Mouse (Mus musculus) spleen, postnatal 36 days (tissue): ENCODE results near the gene Adamts16.

Experiments
- DNase-seq, 2 experiments: peaks; one replicate each; pipeline ENCODE4 v3.0.0; 2022; ENCODE audit warnings: low spot score in 2 of 2, mixed read lengths in 1 of 2

Adamts16 gene

DNA sequence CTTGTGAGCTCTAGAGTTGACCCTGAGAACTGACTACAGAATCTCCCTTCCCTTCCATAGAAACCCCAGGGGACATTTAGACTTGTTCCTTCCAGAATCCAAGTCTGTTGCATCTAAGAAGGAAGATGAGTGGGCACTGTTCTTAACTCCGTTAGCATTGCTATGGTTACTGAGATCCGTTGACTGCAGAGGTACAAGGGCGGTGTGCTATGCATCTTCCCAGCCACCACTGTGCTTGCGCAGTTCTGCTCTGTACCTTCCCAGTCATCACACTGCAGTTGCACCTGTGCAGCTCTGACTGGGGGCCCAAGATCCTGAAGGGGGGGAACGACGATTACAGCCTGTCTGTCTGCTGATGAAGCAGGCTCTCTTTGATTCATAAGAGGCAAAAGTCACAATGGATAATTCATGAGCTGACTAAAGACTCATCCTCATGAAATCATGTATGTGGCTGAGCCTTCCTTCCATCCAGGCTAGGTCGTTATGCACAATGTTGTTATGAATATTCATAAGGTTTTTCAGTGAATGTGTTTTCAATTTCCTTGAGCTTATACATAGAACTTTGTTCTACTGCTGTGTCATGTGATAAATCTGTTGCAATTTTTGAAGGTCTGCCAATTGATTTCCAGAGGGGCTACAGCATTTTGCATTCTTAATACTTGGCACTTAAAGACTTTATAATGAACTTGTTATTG lies 127.4 kb downstream of the Adamts16 start:
- DNase-seq, result no peak

- DNase-seq, result no peak
These were observed 128.3 kb downstream of the Adamts16 start for GRCm38 (mm10) chr13:70713331-70713730.

DNA sequence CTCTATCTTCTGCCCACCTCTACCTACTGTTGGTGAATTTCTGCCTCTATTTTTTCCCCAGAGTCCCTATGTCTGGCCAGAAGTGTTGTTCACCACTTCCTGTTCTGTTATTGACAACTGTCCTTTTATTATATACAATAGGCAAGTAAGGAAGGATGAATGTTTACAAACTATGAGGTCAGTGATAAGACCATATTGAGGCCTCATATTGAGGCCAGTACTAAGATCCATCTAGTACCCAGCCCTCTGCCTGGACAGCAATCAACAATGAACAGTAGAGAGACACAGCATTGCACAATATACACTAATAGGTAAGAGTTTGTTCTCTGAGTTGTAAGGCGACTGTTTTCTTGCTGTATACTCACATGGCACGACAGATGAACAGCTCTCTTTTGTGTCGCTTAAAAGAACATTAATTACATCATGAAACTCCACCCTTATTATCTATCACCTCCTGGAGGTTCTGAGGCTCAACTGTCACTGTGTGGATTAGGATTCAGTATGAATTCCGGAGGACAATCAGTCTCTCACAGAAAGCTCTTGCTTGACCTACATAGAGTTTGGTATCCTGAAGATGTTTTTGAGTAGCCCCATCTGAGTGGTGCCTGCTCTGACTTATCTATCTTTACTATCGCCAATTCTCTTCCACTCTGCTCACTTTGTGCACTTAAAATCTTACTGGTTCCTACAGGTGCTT lies 134.3 kb downstream of the Adamts16 start:
- DNase-seq, result no peak

DNA sequence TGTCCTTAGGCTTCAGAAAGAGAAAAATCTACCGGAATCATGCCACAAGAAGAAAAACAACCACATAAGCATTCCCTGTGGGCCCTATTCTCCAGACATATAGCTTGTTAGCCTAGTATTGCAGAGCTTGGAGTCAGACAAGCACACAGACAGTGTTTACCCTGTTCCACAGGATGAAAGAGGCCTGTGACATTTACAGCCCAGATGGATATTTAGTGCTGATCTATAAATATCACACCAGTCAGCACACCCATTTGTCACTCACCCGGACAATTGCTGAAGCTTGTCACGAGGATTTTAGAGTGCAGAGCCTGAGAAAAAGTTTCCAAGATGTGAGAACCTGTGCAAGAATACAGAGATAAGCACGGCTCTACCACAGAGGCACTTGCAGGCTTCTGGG lies 138.7 kb downstream of the Adamts16 start:
- no peak for DNase-seq

DNA sequence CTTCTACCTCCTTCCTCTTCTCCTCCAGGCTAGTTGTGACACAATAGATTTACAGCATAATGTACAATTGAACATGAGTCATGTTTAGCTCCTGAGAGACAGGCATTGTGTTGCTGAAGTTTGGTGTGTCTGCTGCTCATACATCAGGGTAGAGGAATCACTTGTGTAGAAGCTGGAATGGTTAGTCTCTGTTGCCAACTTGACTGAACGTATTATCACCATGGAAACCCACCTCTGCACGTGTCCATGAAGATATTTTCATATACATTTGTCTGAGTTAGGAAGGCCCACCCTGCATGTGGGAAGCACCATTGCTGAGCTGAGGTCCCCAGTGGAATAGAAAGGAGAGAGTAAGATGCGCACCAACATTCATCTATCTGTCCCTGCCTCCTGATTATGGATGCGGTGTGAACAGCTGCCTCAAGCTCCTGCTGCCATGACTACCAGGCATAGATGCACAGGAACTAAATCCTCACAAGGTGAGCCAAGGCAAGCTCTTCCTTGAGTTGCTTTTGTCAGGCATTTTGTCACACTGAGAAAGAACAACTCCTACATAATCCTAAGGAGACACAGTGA lies 142.7 kb downstream of the Adamts16 start:
- DNase-seq, result no peak

DNA sequence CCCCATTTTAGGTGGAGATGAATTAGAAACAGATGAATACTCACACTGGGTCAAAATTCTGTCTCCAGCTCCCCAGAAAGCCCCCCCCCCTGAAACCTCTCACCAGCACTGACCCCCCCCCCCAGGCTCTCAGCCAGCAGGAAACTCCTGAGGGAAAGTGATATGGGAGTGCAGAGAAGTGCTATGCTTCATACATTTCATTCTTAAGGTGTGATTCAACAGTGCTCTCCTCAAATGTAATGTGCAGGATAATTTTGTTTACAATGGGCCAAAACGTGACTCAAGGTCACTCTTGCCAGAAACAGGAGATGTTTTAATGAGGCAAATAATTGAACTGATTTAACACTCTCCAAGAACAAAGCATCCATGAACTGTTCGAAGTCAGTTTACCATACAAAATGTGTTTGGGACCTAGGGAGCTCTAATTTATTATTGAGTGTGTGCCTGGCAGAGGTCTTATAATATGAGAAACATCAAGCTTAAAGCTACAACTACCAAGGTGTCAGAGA lies 152.1 kb downstream of the Adamts16 start:
- DNase-seq, result no peak

DNA sequence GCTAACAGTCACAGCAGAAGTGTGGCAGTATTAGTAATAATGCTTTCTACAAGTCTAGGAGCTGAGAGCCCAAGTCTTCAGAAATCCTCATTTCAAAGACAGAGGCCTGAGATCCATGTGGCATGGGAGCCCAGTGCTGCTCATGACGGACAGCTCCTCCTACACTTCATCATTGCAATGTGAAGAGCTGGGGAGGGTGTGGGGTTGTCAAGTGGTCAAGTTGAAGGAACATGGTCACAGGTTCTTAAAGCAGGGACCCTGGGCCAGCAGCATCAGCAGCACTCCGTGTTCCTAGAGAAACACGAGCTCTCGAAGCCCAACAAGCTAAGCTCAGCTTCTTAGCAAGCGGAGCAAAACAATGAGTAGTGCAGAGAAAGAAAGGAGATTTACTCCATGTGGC lies 155.8 kb downstream of the Adamts16 start:
- no peak for DNase-seq

GRCm38 (mm10) chr13:70684976-70685609 lies 156.5 kb downstream of the Adamts16 start:
- no peak for DNase-seq

DNA sequence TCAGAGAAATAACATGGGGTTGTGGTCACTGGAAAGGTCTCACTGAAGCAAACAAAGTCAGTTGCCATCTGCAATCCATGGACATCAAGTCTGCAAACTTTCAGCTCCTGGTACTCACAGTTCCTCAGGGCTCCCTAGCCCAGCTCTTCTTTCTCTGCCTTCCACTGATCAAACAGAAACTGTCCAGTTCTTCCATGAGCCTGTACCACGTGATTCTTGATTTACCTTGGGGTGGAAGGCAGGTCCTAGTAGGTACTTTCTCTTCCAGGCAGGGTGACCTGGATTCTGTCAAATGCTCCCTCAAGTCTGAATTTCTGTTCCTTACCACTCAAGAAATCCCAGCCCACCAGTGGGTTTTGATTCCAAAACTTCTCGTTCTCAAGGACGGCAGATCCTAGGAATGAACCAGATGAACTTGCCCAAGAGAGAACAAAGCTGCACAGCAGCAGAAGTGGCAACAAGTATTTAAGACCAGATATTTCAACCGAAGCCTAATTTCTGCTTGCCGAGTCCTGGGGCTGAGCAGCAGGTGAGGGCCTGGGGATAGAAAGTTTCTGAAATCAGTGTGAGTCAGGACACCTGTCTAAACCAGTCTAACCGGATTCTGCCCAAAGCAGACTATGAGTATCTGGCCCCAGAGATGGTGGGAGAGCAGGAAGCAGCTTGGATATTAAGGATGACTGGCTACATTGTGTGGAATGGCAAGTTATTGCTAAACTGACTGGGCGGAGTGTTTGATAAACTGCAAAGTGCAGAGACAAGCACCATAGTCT lies 160.0 kb downstream of the Adamts16 start:
- no peak for DNase-seq

GRCm38 (mm10) chr13:70680316-70680715 lies 161.3 kb downstream of the Adamts16 start:
- no peak for DNase-seq
